ENCODE assay signal across 8 mouse cellular contexts in the genomic region with DNA sequence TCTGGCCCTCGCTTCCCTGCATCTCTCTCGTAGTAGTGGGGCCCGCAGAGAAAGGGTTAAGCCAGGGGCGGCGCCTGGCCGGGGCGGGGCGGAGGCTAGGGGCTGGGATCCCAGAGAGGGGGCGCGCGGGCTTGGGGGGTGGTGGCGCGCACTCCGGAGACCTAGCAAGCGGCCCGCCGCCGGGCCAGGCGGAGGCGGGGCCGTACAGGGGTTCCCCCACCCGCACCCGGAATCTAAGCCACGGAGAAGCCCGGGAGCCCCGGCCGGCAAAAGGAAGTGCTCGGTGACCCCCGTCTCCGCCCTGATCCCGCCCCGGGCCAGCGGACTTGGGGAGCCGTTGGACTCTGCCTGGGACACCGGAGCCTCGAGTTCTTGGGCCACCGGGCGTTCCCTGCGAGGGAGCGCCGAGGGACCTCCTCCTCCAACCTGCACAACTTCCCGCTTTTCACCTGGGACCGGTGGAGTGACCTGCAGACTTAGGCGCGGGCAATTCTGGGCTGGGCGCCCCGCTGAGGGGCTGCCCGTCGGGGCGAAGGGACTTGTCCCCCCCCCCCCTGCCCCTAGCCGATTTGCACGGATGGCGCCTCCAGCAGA. TPM values are rescaled to one million over a fixed set of nuclear protein-coding genes. Genes with fewer than 3 reads are reported as not detected.
DNase-seq lines count a peak whose midpoint lies in the region; ATAC-seq and TF ChIP-seq lines count a peak whose summit lies in the region.

No protein-coding gene starts in this region.

- H3K9me3 ChIP-seq in forebrain, embryonic 11.5 days (ENCODE audit: control insufficient read depth, low read length), result no peaks in the 10 kb centered on the region
- no peaks in the 10 kb centered on the region for H3K9me3 ChIP-seq in hindbrain, embryonic 10.5 days
- no peaks in the 10 kb centered on the region for H3K9me3 ChIP-seq in limb, embryonic 14.5 days (ENCODE audit: control insufficient read depth, low read length)
- H3K9me3 ChIP-seq in midbrain, embryonic 13.5 days, result no peaks in the 10 kb centered on the region

- peak overlapping the region; percentile 100 for H3K4me2 ChIP-seq in forebrain, embryonic 11.5 days (ENCODE audit: low read depth, low read length, severe bottlenecking)
- H3K4me2 ChIP-seq in limb, embryonic 14.5 days (replicated peaks; ENCODE audit: low read depth, low read length, severe bottlenecking), result peak overlapping the region; percentile 96
- peak overlapping the region; percentile 98 for H3K4me2 ChIP-seq in midbrain, embryonic 13.5 days (replicated peaks)

- peak overlapping the region; percentile 61 for H3K4me3 ChIP-seq in forebrain, embryonic 11.5 days (ENCODE audit: low read depth, low read length)
- H3K4me3 ChIP-seq in hindbrain, embryonic 10.5 days, result peak overlapping the region; percentile 83
- H3K4me3 ChIP-seq in limb, embryonic 14.5 days (replicated peaks; ENCODE audit: low read length), result peak overlapping the region; percentile 67
- peak overlapping the region; percentile 58 for H3K4me3 ChIP-seq in midbrain, embryonic 13.5 days (replicated peaks)

- no peak overlapping the region for H3K27ac ChIP-seq in forebrain, embryonic 11.5 days (ENCODE audit: low read depth, low read length)
- peak overlapping the region; percentile 93 for H3K27ac ChIP-seq in hindbrain, embryonic 10.5 days
- no peak overlapping the region; the same call in none of the 2 replicates for H3K27ac ChIP-seq in limb, embryonic 14.5 days (replicated peaks; ENCODE audit: low read depth, low read length)
- H3K27ac ChIP-seq in midbrain, embryonic 13.5 days, result peak overlapping the region; percentile 39; the same call in 1 of the 2 replicates

- under 1% methylated on average over 53 of the region's 53 CpGs for WGBS in forebrain, embryonic 11.5 days
- under 1% methylated on average over 53 of the region's 53 CpGs for WGBS in hindbrain, embryonic 10.5 days
- WGBS in limb, embryonic 14.5 days, result under 1% methylated on average over 41 of the region's 53 CpGs
- 1% methylated on average over 53 of the region's 53 CpGs for WGBS in midbrain, embryonic 13.5 days

- H3K9ac ChIP-seq in forebrain, embryonic 11.5 days (ENCODE audit: low read length), result peak overlapping the region; percentile 70
- peak overlapping the region; percentile 69 for H3K9ac ChIP-seq in limb, embryonic 14.5 days (ENCODE audit: low read depth, low read length, severe bottlenecking)
- peak overlapping the region; percentile 75 for H3K9ac ChIP-seq in midbrain, embryonic 13.5 days (replicated peaks)

- H3K27me3 ChIP-seq in forebrain, embryonic 11.5 days (ENCODE audit: control insufficient read depth, insufficient read depth, low read length), result peaks cover 19% of the 10 kb centered on the region
- peaks cover 21% of the 10 kb centered on the region for H3K27me3 ChIP-seq in hindbrain, embryonic 10.5 days (ENCODE audit: insufficient read depth, poor library complexity, severe bottlenecking)
- H3K27me3 ChIP-seq in limb, embryonic 14.5 days (ENCODE audit: control insufficient read depth, insufficient read depth, low read length), result no peaks in the 10 kb centered on the region
- H3K27me3 ChIP-seq in midbrain, embryonic 13.5 days, result peaks cover 22% of the 10 kb centered on the region

- TF ChIP-seq POLR2A in limb, embryonic 14.5 days (IDR thresholded peaks at IDR 0.05; ENCODE audit: borderline replicate concordance, extremely low read depth, insufficient read depth, insufficient read length), result no peak

- peaks cover 59% of the 10 kb centered on the region for H3K4me1 ChIP-seq in forebrain, embryonic 11.5 days (replicated peaks; ENCODE audit: control insufficient read depth, insufficient read depth, low read length)
- H3K4me1 ChIP-seq in hindbrain, embryonic 10.5 days (replicated peaks), result peaks cover 80% of the 10 kb centered on the region
- peaks cover 63% of the 10 kb centered on the region for H3K4me1 ChIP-seq in limb, embryonic 14.5 days (ENCODE audit: control insufficient read depth, insufficient read depth, low read length)
- H3K4me1 ChIP-seq in midbrain, embryonic 13.5 days (replicated peaks), result peaks cover 69% of the 10 kb centered on the region

- peak; percentile 55 for ATAC-seq in forebrain, embryonic 11.5 days (replicated peaks; ENCODE audit: low FRiP score)
- ATAC-seq in limb, embryonic 14.5 days (ENCODE audit: low FRiP score, low read depth), result peak; percentile 31
- ATAC-seq in midbrain, embryonic 13.5 days, result peak; percentile 3; the same call in 1 of the 2 replicates

- peak; percentile 81 for DNase-seq in CD4-positive helper T cell, adult 2 months (ENCODE audit: low read depth, low spot score)
- DNase-seq in ZHBTc4 (ENCODE audit: low read depth, low spot score), result peak; percentile 61
- DNase-seq in forebrain, embryonic 11.5 days (ENCODE audit: low spot score), result peak; percentile 86
- peak; percentile 83 for DNase-seq in hindbrain, embryonic 10.5 days (ENCODE audit: low spot score)
- DNase-seq in limb, embryonic 14.5 days (ENCODE audit: low spot score), result peak; percentile 82
- DNase-seq in thymus, postnatal 14 days, result peak; percentile 94
- DNase-seq in layer of hippocampus, postnatal 25 days (ENCODE audit: extremely low spot score in 1 of 2, low spot score in 1 of 2), result no peak

- no peaks in the 10 kb centered on the region for H3K36me3 ChIP-seq in forebrain, embryonic 11.5 days (ENCODE audit: control insufficient read depth, insufficient read depth, low read length)
- H3K36me3 ChIP-seq in hindbrain, embryonic 10.5 days, result 0 out of 2 replicates have a peak, but pooled peaks cover 9% of the 10 kb centered on the region
- H3K36me3 ChIP-seq in limb, embryonic 14.5 days (ENCODE audit: control insufficient read depth, insufficient read depth, low read length), result peaks cover 18% of the 10 kb centered on the region
- H3K36me3 ChIP-seq in midbrain, embryonic 13.5 days, result no peaks in the 10 kb centered on the region

RNA-seq across cellular contexts. Expression of a gene that starts 22.4 kb away (rescaled TPM):
- 0.23 TPM in 1 of 2 replicates, not detected in the other for polyA plus RNA-seq in forebrain, embryonic 11.5 days (2014; fragmentation: Nextera tagmentation; extraction: Ambion mirVana)
- polyA plus RNA-seq in hindbrain, embryonic 10.5 days (2016; fragmentation: Nextera tagmentation; extraction: Ambion mirVana), result 0.44 TPM in 1 of 2 replicates, not detected in the other
- polyA plus RNA-seq in limb, embryonic 14.5 days (2012; rRNA removed), result 1.3 and 2.2 TPM in 2 replicates
- 0.41 and 0.45 TPM in 2 replicates for polyA plus RNA-seq in limb, embryonic 14.5 days (2014; fragmentation: Nextera tagmentation; extraction: Ambion mirVana)
- polyA plus RNA-seq in midbrain, embryonic 13.5 days (2015; fragmentation: Nextera tagmentation; extraction: Ambion mirVana), result 0.58 and 0.99 TPM in 2 replicates
- total RNA-seq in layer of hippocampus, postnatal 25 days (2021), result 1 to 10 TPM; 1.5 to 2.3 TPM

RNA-seq across cellular contexts. Expression of a gene that starts 32.8 kb away (rescaled TPM):
- polyA plus RNA-seq in forebrain, embryonic 11.5 days (2014; fragmentation: Nextera tagmentation; extraction: Ambion mirVana), result 23.3 and 25.2 TPM in 2 replicates
- 28.4 and 53.7 TPM in 2 replicates for polyA plus RNA-seq in hindbrain, embryonic 10.5 days (2016; fragmentation: Nextera tagmentation; extraction: Ambion mirVana)
- 39.8 and 57.0 TPM in 2 replicates for polyA plus RNA-seq in limb, embryonic 14.5 days (2012; rRNA removed)
- polyA plus RNA-seq in limb, embryonic 14.5 days (2014; fragmentation: Nextera tagmentation; extraction: Ambion mirVana), result 52.4 and 58.3 TPM in 2 replicates
- polyA plus RNA-seq in midbrain, embryonic 13.5 days (2015; fragmentation: Nextera tagmentation; extraction: Ambion mirVana), result 7.5 and 9.1 TPM in 2 replicates
- 10 to 100 TPM; 17.0 to 17.7 TPM for total RNA-seq in layer of hippocampus, postnatal 25 days (2021)

RNA-seq across cellular contexts. Expression of a gene that starts 52.8 kb away (rescaled TPM):
- polyA plus RNA-seq in forebrain, embryonic 11.5 days (2014; fragmentation: Nextera tagmentation; extraction: Ambion mirVana), result 52.8 and 54.7 TPM in 2 replicates
- polyA plus RNA-seq in hindbrain, embryonic 10.5 days (2016; fragmentation: Nextera tagmentation; extraction: Ambion mirVana), result 45.3 and 63.7 TPM in 2 replicates
- 13.1 and 15.6 TPM in 2 replicates for polyA plus RNA-seq in limb, embryonic 14.5 days (2012; rRNA removed)
- 25.2 and 25.8 TPM in 2 replicates for polyA plus RNA-seq in limb, embryonic 14.5 days (2014; fragmentation: Nextera tagmentation; extraction: Ambion mirVana)
- polyA plus RNA-seq in midbrain, embryonic 13.5 days (2015; fragmentation: Nextera tagmentation; extraction: Ambion mirVana), result 10.6 and 11.3 TPM in 2 replicates
- total RNA-seq in layer of hippocampus, postnatal 25 days (2021), result under 1 TPM; 0.54 to 0.94 TPM

Comparison
In these comparisons a context has a peak if more than half of its experiments do, and no peak if none do; other contexts are left out.
1. DNase-seq: peak in CD4-positive helper T cell, adult 2 months (single experiment), ZHBTc4 (single experiment), forebrain, embryonic 11.5 days (single experiment), hindbrain, embryonic 10.5 days (single experiment), limb, embryonic 14.5 days (single experiment) and thymus, postnatal 14 days (single experiment); none in layer of hippocampus, postnatal 25 days (0 of 2).
2. ATAC-seq: peak in every context shown above with its lines; median percentile 55 in forebrain, embryonic 11.5 days; 31 in limb, embryonic 14.5 days; 3 in midbrain, embryonic 13.5 days.
3. H3K27ac ChIP-seq: peak in hindbrain, embryonic 10.5 days (single experiment) and midbrain, embryonic 13.5 days (single experiment); none in forebrain, embryonic 11.5 days (single experiment) and limb, embryonic 14.5 days (single experiment).
4. Peak in every context shown above with its lines, with median percentiles within 50 percentile points of each other: H3K4me2 ChIP-seq, H3K4me3 ChIP-seq and H3K9ac ChIP-seq.